Mouse (Mus musculus) gastrocnemius, adult 18-20 months (tissue): Measurements from ENCODE around the gene Btd. TPM values are rescaled to one million over a fixed set of nuclear protein-coding genes. Genes with fewer than 3 reads are reported as not detected.
"Not testable (repeated sequence)": the region's sequence is repeated elsewhere in the genome, so short reads cannot be mapped to it uniquely, and the experiment has no call there.

Experiments
- DNase-seq: peaks from one replicate; pipeline ENCODE4 v3.0.0; 2021; ENCODE audit warnings: low spot score
- long read RNA-seq, 2 experiments: library from polyadenylated mRNA; stranded (forward); transcript quantifications; one replicate each; pipeline ENCODE4 v2.0.0; 2021
- total RNA-seq, 2 experiments: library from RNA; stranded (reverse); gene quantifications; 2 replicates each; pipeline ENCODE4 v1.2.3; 2021

The Btd gene
- 1 to 10 TPM; 3.7 to 4.6 TPM for total RNA-seq
- long read RNA-seq, experiment 1, transcript Btd-201 (4 exons, 2,324 nt), result major isoform, 7 of 11 reads
- long read RNA-seq, experiment 1, partial matches to known transcripts, result 4 of 11 reads
- long read RNA-seq, experiment 1, other reads (novel, unspliced or antisense), result 0 of 11 reads
- long read RNA-seq, experiment 2, partial matches to known transcripts, result 2 of 7 reads
- long read RNA-seq, experiment 2, other reads (novel, unspliced or antisense), result 0 of 7 reads

DNA sequence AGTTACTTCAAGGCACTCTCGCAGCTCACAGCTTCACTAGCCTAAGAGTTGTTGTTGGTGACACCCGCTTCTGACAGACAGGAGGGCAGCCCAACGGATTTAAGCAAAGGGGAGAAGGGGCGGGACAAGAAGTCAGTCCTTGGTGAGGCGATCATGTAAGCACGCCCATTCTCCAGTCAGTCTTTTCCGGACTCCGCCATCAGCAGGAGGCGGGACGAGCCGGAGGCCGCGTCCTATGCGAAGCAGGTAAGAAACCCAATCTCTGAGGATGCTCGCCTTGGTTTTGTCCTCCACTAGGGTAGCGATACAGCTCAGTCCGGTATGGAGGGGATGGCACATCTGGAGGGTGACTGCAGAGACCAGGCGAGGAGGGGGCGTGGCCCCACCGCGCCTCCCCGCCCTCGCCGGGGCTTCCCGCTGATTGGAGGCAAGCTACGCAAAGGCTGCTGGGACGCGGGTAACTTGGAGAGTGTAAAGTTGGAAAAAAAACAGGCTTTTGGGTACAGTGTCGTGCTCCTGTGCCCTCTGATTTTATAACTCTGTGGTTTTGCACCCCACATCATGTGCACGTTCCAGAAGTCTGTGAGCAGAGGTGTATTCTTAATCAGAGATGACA lies at the start of gene Btd, which contains the start of gene Hacl1:
Gene Btd, plus strand, starts transcription at position 139 of the 616 bp plus-strand sequence.
Gene Hacl1, minus strand, starts transcription at position 397 of the 616 bp plus-strand sequence.
- peak; percentile 94 for DNase-seq

DNA sequence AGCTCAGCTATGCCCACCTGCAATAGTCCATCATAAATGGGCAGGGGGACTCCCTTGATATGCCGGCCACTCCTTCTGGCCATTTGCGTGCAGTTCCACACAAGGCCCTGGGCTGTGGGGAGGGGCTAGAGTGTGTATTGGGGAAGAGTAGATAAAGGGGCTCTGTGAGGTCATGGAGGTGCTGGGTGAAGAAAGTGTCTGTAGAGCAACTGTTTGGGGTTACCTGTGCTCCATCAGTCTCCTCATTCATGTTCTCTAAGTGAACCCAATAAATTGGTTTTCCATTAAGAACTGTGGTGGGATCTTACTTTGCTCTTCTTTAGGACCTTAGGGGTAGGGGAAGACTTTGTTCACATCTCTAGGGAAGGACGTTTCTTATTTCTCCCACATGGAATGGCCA lies 49.6 kb upstream of the Btd start, which contains the start of gene Colq:
Gene Colq, minus strand, starts transcription at position 101 of the 400 bp plus-strand sequence.
- DNase-seq, result no peak

DNA sequence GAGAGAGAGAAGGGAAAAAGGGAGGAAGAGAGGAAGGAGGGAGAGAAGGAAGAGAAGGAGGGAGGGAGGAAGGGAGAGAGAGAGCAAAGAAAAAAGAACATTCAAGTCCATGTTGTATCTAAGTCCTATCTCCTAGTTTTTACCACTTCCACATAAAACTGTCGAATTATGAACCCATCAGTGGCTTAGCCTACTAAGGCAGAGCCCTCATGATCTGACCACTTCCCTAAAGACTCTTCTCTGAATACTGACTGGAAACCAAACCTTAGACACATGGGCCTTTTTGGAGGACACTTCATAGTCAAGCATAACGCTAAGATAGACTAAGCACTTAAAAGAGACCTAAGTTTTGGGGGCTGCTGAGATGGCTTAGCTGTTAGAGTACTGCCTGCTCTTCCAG lies 47.8 kb upstream of the Btd start:
- no peak for DNase-seq

DNA sequence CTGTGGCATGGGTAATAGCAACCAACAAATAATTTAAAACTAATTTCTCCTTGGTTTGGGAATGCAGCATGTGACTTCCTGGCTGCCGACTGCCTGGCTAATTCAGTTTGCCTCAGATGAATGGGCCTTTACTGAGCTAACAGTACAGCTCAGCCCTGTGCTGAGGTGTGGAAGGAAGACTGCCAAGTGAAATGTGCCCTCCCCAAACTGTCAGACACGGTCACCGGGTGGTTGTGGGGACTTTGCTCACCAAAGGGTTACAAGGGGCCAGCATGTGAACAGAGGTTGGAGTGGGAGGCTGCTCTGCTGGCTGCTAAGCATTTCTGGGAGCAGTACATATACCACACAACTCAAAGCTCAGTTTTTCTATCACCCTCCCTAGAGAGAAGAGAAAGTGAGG lies 46.1 kb upstream of the Btd start:
- no peak for DNase-seq

DNA sequence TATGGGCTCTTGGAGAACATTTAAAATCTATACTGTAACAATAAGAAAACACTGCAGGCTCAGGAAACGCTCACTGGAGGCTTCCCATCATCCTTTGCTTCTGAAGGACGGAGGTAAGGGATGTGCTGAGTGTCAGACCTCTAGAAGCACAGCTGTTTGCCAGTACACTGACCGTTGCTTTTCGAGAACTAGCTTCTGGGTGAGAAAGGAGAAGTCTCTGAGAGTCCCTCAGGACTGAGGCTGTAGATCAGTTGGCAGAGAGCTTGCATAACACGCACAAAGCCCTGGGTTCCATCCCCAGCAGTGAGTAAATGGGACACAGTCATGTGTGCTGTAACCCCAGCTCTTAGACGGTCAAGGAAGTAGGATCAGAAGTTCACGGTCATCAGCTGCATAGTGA lies 44.4 kb upstream of the Btd start:
- no peak for DNase-seq

DNA sequence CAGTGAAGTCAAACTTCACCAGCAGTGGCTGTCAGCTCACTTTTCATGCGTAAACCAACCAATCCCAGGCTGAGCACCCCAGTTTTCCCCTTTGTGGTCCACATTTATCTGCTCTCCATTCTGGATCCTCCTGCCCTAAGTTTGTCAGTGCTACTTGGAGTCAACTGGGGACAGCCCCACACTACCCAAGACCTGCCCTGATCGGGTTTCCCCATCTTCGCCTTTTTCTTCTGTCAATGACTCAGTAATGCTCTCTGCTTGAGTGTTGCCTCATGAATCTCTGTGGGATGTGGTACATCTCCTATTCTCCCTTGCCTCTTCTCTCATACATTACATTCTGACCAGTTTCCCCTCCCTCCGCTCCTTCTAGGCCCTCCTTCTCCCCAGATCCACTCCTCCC lies 43.4 kb upstream of the Btd start:
- DNase-seq, result no peak

DNA sequence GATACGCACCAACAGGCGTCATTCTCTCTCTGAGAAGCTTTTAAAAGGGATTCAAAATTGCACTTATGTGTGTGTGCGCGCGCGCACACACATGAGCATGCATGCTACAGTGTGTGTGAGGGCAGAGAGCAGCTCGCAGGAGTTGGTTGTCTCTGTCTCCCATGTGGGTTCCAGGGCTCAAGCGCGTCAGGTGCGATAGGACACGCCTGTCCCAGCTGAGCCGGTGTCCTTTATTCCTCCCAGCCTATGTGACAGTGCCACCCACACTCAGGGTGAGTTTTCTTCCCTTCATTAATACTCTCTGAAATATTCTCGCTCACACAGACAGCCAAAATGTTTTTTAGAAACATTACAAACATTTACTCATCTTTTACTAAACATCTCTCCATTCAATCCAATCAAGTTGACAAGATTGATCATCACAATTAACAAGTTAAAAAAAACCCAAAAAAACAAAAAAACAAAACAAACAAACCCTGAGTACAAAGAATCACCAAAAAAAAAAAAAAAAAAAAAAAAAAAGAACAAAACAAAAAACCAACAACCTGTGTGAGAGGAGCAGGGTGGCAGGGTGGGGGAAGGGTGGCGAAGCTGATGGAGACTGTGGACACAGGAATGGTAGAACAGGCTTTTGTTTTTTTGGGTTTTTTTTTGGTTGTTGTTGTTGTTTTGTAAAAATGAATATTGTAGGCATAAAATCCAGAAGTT lies 38.8 kb upstream of the Btd start:
- DNase-seq, result no peak

DNA sequence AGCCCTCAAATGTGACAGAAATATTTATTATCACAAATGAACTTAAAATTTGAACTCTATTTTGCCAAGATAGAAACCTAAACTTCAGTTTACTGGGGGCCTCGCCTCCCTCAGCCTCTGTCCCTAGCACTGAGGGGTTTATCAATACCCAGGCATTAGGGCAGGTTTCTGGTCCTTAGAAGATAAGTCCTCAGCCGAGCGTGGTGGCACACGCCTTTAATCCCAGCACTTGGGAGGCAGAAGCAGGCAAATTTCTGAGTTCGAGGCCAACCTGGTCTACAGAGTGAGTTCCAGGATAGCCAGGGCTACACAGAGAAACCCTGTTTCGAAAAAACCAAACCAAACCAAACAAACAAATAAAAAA lies 38.2 kb upstream of the Btd start:
- not testable (repeated sequence) for DNase-seq

DNA sequence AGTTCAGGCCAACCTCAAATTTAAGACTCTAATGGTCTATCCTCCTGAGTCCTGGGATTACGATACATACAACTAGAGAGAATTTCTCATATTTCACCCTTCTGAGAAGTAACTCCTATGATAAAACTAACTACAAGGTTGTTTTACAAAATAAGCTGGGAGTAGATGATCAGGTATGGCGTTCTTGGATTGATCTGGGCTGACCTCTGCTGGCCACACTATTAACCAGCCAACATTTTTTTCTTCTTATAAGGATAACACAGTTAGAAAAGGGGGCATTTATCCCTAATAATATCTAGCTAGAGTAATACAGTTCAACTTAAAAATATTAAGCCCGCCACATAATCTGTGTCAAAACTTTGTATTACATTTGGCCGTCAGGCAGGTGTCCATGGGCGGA lies 35.9 kb upstream of the Btd start:
- peak; percentile 11 for DNase-seq

DNA sequence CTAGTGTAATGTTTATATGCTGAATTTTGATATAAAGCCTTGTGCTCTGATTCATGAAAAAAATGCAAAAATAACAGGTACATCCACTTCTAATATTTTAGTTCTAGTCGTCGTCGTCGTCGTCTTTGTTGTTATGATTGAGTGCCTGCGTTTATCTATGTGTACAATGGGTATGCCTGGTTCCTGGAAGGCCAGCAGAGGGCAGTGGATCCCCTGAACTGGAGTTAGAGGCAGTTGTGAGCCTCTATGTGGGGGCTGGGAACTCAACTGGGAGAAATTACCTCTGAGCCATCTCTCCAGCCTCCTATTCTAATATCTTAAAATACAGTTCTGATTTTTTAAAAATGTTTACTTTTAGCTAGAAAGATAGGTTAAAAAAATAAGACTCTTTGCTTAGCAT lies 35.3 kb upstream of the Btd start:
- no peak for DNase-seq

DNA sequence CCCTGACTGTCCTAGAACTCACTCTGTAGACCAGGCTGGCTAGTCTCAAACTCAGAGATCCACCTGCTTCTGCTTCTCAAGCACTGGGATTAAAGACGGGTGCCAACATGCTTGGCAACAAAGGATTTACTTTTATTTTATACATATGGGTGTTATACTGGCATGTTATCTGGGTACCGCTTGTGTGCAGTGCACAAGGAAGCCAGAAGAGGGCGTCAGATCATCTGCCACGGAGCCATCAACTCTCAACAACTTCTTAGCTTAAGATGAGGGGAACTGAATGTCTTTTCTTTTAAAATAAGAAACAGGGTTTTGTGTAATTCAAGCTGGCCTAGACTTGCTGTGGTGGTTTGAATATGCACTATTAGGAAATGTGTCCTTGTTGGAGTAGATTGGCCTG lies 28.8 kb upstream of the Btd start:
- DNase-seq, result no peak

DNA sequence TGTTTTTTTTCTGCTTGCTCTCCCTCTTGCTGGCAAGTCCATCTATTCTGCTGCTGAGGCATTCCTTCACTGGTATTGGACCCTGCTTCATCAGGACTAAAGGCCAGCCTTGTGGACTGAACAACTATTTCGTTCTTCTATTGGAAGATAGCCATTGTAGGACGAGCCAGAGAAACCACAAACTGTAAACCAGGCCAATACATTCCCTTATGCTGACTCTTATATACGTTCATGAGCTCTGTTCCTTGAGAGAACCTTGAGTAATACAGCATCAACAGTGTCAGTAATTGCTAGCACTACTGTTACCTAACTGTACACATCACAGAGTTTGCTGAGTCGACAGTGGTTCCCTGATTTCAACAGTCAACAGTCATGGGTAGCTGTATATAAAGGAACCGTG lies 27.2 kb upstream of the Btd start:
- no peak for DNase-seq

DNA sequence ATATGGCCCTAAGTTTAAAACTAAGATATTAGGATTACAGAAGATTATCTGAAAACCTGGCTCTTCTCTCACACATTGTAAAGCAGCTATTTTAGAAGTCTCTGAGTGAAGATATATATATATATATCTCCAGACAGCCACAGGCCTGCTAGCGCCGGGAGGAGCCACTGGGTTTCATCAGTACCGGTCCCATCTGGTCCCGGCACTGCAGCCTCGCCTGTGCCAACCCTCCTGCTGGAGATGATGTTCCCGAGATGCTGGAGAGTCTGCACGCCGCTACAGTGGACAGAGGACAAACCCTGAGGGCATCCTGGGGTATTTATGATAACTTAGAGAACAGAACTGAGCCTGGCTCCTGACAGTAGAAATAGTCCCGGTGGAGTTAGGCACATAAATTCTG lies 23.6 kb upstream of the Btd start:
- no peak for DNase-seq

DNA sequence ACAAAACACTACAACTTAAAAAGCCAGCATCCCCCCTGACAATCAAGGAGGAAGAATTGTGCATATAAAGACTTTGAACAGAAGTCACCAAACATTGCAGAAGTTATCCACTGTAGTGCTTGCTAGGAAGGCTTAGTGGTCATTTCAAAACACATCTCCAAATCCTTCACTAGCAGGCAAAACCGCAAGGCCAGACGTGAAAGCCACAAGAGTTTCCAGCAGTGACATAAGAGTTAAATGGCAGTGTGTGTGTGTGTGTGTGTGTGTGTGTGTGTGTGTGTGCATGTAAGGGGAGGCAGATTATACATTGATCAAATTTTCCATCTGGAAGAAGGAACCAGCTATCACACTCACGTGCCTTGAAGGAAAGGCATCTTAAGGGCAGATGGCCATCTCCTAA lies 22.8 kb upstream of the Btd start:
- DNase-seq, result no peak

DNA sequence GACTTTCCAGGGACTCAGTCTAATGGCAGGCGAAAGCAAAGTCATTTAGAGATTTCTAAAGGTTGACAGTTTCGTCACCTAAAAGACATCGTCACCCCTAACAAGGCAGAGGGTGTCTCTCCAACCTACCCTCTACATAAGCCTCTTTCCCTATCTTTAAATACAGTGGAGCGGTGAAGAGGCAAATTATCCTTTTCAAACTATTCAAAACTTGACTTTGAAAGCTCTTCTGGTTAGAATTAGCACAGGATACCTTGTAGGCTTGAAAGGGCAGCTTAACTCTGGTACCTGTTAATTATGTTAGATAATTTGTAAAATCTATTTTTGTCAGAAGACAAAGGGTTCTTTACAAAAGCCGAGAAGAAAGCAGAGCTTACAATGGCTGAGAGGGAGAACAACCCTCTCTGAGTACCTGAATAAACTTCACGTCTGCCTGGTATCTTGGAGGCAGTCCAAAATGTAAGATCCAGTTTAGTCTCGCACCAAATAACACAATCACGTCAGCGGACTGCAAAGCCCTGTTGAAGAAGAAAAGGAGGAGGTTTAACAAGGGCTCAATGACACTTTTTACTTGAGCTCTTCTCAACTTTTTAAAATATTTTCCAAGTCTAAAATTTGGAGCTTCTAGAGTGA lies 20.1 kb upstream of the Btd start:
- DNase-seq, result no peak

DNA sequence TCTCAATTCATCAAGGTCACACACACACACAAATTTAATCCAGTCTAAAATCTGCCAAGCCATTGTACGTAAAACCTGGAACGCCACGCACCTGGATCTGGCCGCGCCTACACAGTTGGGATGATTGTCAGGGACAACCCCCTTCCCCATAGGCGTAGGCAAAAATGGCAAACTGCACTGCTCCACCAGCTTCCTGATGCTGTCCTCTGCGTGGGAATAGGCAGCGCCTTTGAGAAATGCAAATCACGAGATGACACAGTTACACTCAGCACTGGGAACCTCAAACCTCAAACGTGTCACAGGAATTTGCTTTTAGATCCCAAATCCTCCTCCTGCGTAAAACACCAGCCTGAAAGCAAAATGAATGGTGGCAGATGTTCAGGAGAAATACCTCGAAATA lies 18.1 kb upstream of the Btd start:
- no peak for DNase-seq

DNA sequence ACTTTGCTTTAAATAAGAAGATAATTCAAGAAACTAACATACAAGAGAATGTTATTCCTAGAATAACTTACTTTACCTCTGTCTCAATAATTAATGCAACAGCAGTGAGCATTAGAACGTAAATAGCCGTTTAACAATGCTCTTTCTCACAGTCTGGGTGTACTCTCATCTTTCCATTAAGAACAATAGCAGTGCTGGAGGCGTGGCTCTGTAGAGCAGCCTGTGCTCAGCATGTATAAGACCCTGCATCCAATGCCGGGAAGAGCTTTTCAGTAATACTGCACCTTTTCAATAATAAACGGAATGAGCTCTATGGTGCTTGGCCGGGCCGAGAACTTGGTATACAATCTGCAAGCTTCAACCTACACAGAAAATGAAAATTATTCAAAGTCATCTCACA lies 10.2 kb upstream of the Btd start:
- DNase-seq, result no peak

DNA sequence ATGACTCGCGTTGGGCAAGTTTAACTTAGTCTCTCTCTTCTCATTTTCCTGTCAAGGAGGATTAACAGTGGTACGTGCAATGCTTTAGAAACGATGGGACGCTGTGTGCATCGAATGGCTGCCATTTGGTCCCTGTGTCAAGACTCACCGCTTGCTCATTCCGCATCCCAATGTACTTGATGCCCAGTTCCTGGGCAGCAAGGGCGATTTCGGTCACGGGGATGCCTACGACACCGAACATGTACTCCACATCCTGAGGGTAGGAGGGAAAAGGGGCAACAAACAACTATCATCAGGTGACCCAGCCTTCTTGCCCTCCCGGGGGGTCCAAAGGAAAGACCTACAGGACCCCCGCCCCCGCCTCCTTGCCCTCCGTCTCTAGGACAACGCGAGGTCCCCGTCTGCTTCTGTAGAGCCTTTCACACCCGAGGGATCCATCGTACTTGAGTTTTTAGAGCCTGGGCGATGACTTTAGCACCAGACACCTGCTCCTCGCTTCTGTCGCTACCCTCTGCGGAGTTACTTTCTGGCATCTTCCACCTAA lies 410 bp upstream of the Btd start, which contains the start of gene Gm49387:
Gene Gm49387, minus strand, starts transcription at position 533 of the 544 bp plus-strand sequence.
- DNase-seq, result no peak

DNA sequence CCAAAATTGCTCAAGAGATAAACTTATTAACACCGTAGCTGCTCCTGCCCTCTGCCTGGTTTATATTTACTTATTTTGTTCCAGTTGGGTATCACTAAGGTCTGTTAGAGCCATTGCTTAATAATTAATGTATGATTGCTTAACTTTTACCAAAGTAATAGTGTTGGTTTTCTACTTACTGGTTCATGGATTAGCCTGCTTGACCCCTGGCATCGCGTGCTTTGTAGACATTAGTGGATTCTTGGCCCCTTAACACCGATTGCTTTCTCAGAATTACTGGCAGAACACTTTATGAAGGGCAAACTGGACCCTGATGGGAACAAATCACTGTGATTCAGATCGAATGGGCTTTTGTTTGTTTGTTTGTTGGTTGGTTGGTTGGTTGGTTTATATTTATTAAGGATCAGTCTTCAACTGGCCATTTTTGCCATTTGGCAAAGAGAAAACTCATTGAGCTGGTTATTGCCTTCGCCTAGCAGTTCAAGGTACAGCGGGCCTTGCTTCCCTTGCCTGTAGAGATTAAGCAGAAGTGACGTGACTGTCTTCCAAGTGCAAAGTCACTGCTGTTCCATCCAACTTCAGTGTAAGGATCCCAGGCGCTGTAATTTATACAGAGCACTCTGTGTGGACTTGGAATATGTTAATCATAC lies 803 bp downstream of the Btd start:
- no peak for DNase-seq

DNA sequence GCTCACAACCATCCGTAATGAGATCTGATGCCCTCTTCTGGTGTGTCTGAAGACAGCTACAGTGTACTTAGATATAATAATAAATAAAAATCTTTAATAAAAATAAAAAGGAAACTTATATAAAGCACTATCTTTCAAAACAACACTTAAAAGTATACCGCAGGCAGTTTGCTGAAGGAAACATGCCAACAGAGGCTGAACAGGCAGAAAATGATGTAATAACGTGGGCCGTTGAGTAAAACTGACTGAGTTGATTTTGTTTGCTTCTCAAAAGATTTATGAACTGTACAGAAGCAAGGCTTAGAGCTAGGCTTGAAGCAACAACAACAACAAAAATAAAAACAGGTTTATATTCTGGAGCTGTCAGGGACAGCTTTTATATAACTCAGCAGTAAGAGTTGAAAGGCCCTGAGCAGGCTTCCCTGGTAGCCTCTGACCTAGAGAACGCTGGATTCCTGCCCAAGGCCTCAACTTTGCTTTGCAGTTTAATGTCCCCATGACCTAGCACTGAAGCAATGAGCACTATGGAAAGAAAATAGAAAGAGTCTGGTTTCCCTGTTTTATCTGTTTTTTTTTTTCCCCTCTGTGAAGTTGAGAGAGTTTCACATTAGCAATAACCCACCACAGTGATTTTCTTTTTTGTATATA lies 3.5 kb downstream of the Btd start:
- DNase-seq, result no peak

DNA sequence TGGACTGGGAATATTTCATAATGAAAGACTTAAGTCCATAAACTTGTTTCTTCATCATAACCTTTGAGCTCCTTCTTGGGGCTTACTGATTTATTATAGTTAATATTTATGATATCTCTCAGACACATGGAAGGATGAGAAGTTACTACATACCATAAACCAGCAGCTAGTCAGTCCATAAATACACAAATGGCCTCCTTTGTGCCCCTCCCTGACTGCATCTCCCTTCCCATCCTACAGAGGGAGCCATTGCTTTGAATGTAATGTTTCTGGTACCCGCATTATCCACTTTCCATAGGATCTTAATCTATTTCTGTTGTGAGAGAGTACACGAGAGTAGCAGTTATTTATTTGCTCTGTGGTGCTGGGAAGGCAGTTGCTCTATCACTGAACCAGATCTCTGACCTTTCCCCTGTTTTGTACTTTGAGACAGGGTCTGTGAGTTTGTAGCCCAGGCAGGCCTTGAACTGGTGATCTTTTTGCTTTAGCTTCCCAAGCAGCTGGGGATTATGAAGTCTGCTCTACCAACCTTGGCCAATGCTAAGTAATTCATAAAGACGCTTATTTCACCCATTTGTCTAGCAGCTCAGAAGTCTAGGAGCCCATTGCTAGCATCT lies 4.2 kb downstream of the Btd start:
- DNase-seq, result no peak
